8 mouse cellular contexts compared by ENCODE assay signal in the genomic region with DNA sequence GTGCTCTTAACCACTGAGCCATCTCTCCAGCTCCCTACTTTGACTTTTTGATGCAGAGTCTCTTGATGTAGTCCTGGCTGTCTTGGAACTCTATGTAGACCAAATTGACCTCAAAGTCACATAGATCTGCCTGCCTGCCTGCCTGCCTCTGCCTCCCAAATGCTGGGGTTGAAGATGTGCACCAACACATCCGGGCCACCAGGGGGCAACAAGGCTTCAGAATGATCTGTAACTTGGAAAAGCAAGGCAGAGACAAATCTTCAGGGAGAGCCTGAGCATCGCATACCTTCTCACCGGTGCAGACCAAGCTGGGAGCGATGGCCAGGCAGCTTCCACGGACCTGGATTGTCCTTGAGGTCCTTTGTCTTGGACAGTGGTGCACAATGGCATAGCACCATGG. TPM values are rescaled to one million over a fixed set of nuclear protein-coding genes. Genes with fewer than 3 reads are reported as not detected.
DNase-seq lines count a peak whose midpoint lies in the region; ATAC-seq lines count a peak whose summit lies in the region.

No protein-coding gene starts in this region.

- H3K4me1 ChIP-seq in embryonic facial prominence, embryonic 11.5 days (ENCODE audit: control insufficient read depth, insufficient read depth, low read length) = no peaks in the 10 kb centered on the region
- H3K4me1 ChIP-seq in neural tube, embryonic 11.5 days (ENCODE audit: control insufficient read depth, insufficient read depth, low read length) = no peaks in the 10 kb centered on the region

- no peaks in the 10 kb centered on the region for H3K27me3 ChIP-seq in embryonic facial prominence, embryonic 11.5 days (ENCODE audit: control insufficient read depth, insufficient read depth, low read length)
- H3K27me3 ChIP-seq in neural tube, embryonic 11.5 days (ENCODE audit: control insufficient read depth, insufficient read depth, low read length) = no peaks in the 10 kb centered on the region

- DNase-seq in frontal cortex, postnatal 10 days (ENCODE audit: low spot score in 2 of 2) = no peak
- peak; percentile 85 for DNase-seq in A20 (ENCODE audit: low read depth, low spot score)
- peak; percentile 89 for DNase-seq in ZHBTc4 (ENCODE audit: low read depth, low spot score)
- DNase-seq in embryonic facial prominence, embryonic 11.5 days (ENCODE audit: low spot score) = peak; percentile 63
- DNase-seq in kidney, postnatal 4 days = peak; percentile 68 to 77
- peak; percentile 55 for DNase-seq in neural tube, embryonic 11.5 days (ENCODE audit: low spot score)
- DNase-seq in urinary bladder, adult 18-20 months (ENCODE audit: low spot score in 2 of 2) = no peak

- no peak overlapping the region for H3K27ac ChIP-seq in embryonic facial prominence, embryonic 11.5 days (replicated peaks; ENCODE audit: low read depth, low read length)
- H3K27ac ChIP-seq in neural tube, embryonic 11.5 days (ENCODE audit: low read depth, low read length) = no peak overlapping the region

- peak; percentile 34; the same call in 1 of the 2 replicates for ATAC-seq in frontal cortex, adult (ENCODE audit: low TSS enrichment)
- no peak for ATAC-seq in embryonic facial prominence, embryonic 11.5 days (replicated peaks; ENCODE audit: insufficient number of reproducible peaks, low FRiP score, low TSS enrichment, low read depth)
- no peak for ATAC-seq in neural tube, embryonic 11.5 days (ENCODE audit: insufficient read depth, low FRiP score, low TSS enrichment)

- H3K4me3 ChIP-seq in embryonic facial prominence, embryonic 11.5 days (ENCODE audit: low read depth, low read length) = no peak overlapping the region
- no peak overlapping the region for H3K4me3 ChIP-seq in neural tube, embryonic 11.5 days (ENCODE audit: low read depth, low read length)

- no peak overlapping the region for H3K9ac ChIP-seq in embryonic facial prominence, embryonic 11.5 days (replicated peaks; ENCODE audit: low read length)
- H3K9ac ChIP-seq in neural tube, embryonic 11.5 days (ENCODE audit: low read length) = no peak overlapping the region

- no peaks in the 10 kb centered on the region for H3K36me3 ChIP-seq in embryonic facial prominence, embryonic 11.5 days (replicated peaks; ENCODE audit: control insufficient read depth, insufficient read depth, low read depth, low read length)
- H3K36me3 ChIP-seq in neural tube, embryonic 11.5 days (ENCODE audit: control insufficient read depth, insufficient read depth, low read length) = no peaks in the 10 kb centered on the region

- WGBS in embryonic facial prominence, embryonic 11.5 days = 51% methylated on average over 5 of the region's 5 CpGs
- 40% methylated on average over 5 of the region's 5 CpGs for WGBS in neural tube, embryonic 11.5 days

- H3K4me2 ChIP-seq in embryonic facial prominence, embryonic 11.5 days (ENCODE audit: low read depth, low read length) = no peak overlapping the region
- no peak overlapping the region for H3K4me2 ChIP-seq in neural tube, embryonic 11.5 days (ENCODE audit: low read depth)

- H3K9me3 ChIP-seq in embryonic facial prominence, embryonic 11.5 days (replicated peaks; ENCODE audit: control insufficient read depth, low read length) = no peaks in the 10 kb centered on the region
- H3K9me3 ChIP-seq in neural tube, embryonic 11.5 days (ENCODE audit: control insufficient read depth, low read length) = no peaks in the 10 kb centered on the region

RNA-seq across cellular contexts. Expression of a gene that starts 7.9 kb away (rescaled TPM):
- polyA plus RNA-seq in embryonic facial prominence, embryonic 11.5 days (2014; fragmentation: Nextera tagmentation; extraction: Ambion mirVana) = 33.2 and 37.0 TPM in 2 replicates
- 30.9 and 34.7 TPM in 2 replicates for polyA plus RNA-seq in neural tube, embryonic 11.5 days (2014; fragmentation: Nextera tagmentation; extraction: Ambion mirVana)

RNA-seq across cellular contexts. Expression of a gene that starts 13.2 kb away (rescaled TPM):
- polyA plus RNA-seq in embryonic facial prominence, embryonic 11.5 days (2014; fragmentation: Nextera tagmentation; extraction: Ambion mirVana) = 4.5 and 7.8 TPM in 2 replicates
- polyA plus RNA-seq in neural tube, embryonic 11.5 days (2014; fragmentation: Nextera tagmentation; extraction: Ambion mirVana) = 6.9 and 7.8 TPM in 2 replicates

RNA-seq across cellular contexts. Expression of a gene that starts 27.6 kb away (rescaled TPM):
- 26.3 and 27.2 TPM in 2 replicates for polyA plus RNA-seq in embryonic facial prominence, embryonic 11.5 days (2014; fragmentation: Nextera tagmentation; extraction: Ambion mirVana)
- polyA plus RNA-seq in neural tube, embryonic 11.5 days (2014; fragmentation: Nextera tagmentation; extraction: Ambion mirVana) = 25.3 and 26.4 TPM in 2 replicates

RNA-seq across cellular contexts. Expression of a gene that starts 36.0 kb away (rescaled TPM):
- 13.3 and 15.3 TPM in 2 replicates for polyA plus RNA-seq in embryonic facial prominence, embryonic 11.5 days (2014; fragmentation: Nextera tagmentation; extraction: Ambion mirVana)
- 13.4 and 15.1 TPM in 2 replicates for polyA plus RNA-seq in neural tube, embryonic 11.5 days (2014; fragmentation: Nextera tagmentation; extraction: Ambion mirVana)

RNA-seq across cellular contexts. Expression of a gene that starts 36.1 kb away (rescaled TPM):
- 880 and 898 TPM in 2 replicates for polyA plus RNA-seq in embryonic facial prominence, embryonic 11.5 days (2014; fragmentation: Nextera tagmentation; extraction: Ambion mirVana)
- polyA plus RNA-seq in neural tube, embryonic 11.5 days (2014; fragmentation: Nextera tagmentation; extraction: Ambion mirVana) = 719 and 756 TPM in 2 replicates

Comparison
In these comparisons a context has a peak if more than half of its experiments do, and no peak if none do; other contexts are left out.
1. DNase-seq: peak in A20 (single experiment), ZHBTc4 (single experiment), embryonic facial prominence, embryonic 11.5 days (single experiment), kidney, postnatal 4 days (2 of 2) and neural tube, embryonic 11.5 days (single experiment); none in frontal cortex, postnatal 10 days (0 of 2) and urinary bladder, adult 18-20 months (0 of 2).